Mouse (Mus musculus) frontal cortex, postnatal 10 days (tissue): Measurements from ENCODE around the gene Tiparp.
A peak's percentile ranks its signal among the peaks of the same experiment; 100 is the strongest.

Experiments used
- DNase-seq, 2 experiments: peaks; one replicate each; pipeline ENCODE4 v3.0.0; 2022; ENCODE audit warnings: low spot score in 2 of 2, mixed read lengths in 1 of 2

Gene Tiparp

GRCm38 (mm10) chr3:65584329-65584728 lies 56.1 kb downstream of the Tiparp start:
- no peak for DNase-seq

- DNase-seq: no peak
Observed at GRCm38 (mm10) chr3:65585291-65585690, 57.1 kb downstream of the Tiparp start.

- no peak for DNase-seq
Observed at GRCm38 (mm10) chr3:65585823-65586482, 57.7 kb downstream of the Tiparp start.

- DNase-seq: peak; percentile 47 to 48
Observed at GRCm38 (mm10) chr3:65586483-65586905, 58.3 kb downstream of the Tiparp start.

GRCm38 (mm10) chr3:65586966-65587365 lies 58.8 kb downstream of the Tiparp start:
- no peak for DNase-seq

GRCm38 (mm10) chr3:65588424-65588823 lies 60.2 kb downstream of the Tiparp start:
- DNase-seq: no peak

- no peak for DNase-seq
Observed at GRCm38 (mm10) chr3:65592850-65593249, 64.6 kb downstream of the Tiparp start.

GRCm38 (mm10) chr3:65594493-65594892 lies 66.3 kb downstream of the Tiparp start:
- DNase-seq: no peak

GRCm38 (mm10) chr3:65595196-65595595 lies 67.0 kb downstream of the Tiparp start:
- no peak for DNase-seq

- DNase-seq: no peak
Observed at GRCm38 (mm10) chr3:65598071-65598830, 70.0 kb downstream of the Tiparp start.

- no peak for DNase-seq
Observed at GRCm38 (mm10) chr3:65599151-65599550, 70.9 kb downstream of the Tiparp start.

- no peak for DNase-seq
Observed at GRCm38 (mm10) chr3:65601291-65602050, 73.3 kb downstream of the Tiparp start.

GRCm38 (mm10) chr3:65603392-65604055 lies 75.3 kb downstream of the Tiparp start:
- DNase-seq: no peak
